Mouse (Mus musculus) megakaryocyte, embryonic 14.5 days (primary cell): ENCODE data around the gene Camk2b.

Experiments used
- FLI1 ChIP-seq: IDR thresholded peaks from 2 replicates; pipeline ENCODE4 v1.6.1; 2012; ENCODE audit warnings: low read length, inconsistent platforms, mixed read lengths
- GATA1 ChIP-seq: IDR thresholded peaks from 3 replicates; pipeline ENCODE4 v1.6.1; 2012; ENCODE audit warnings: mixed read lengths, low read length, inconsistent platforms, borderline replicate concordance

- TF ChIP-seq GATA1 (no peak), FLI1 (no peak)
Measured at GRCm38 (mm10) chr11:5989954-5990593, 76.1 kb downstream of the Camk2b start.
